Comparison of ENCODE assay signal across 9 mouse cellular contexts in genomic region chr5:98855741-98856140, GRCm38 (mm10). TPM values are rescaled to one million over a fixed set of nuclear protein-coding genes. Genes with fewer than 3 reads are reported as not detected.
DNase-seq lines count a peak whose midpoint lies in the region; ATAC-seq lines count a peak whose summit lies in the region.
"Had no signal": no experiment of that assay in that cellular context is flagged by ENCODE, and none has a peak within 500 bp of the region (broad histone marks: within the 10 kb centered on the region; RNA-seq: fewer than 3 reads in every experiment).

No protein-coding gene starts in this region.

- WGBS in heart, embryonic 16.5 days: 10% methylated on average over 12 of the region's 12 CpGs
- 16% methylated on average over 12 of the region's 12 CpGs for WGBS in hindbrain, embryonic 13.5 days

- no peaks in the 10 kb centered on the region for H3K9me3 ChIP-seq in heart, embryonic 16.5 days (replicated peaks; ENCODE audit: control insufficient read depth, low read length)
- no peaks in the 10 kb centered on the region for H3K9me3 ChIP-seq in hindbrain, embryonic 13.5 days

- peak overlapping the region; percentile 85; the same call in 1 of the 2 replicates for H3K4me2 ChIP-seq in heart, embryonic 16.5 days (ENCODE audit: low read depth, low read length)
- peak overlapping the region; percentile 100 for H3K4me2 ChIP-seq in hindbrain, embryonic 13.5 days

- no peak overlapping the region for H3K9ac ChIP-seq in heart, embryonic 16.5 days (ENCODE audit: low read length)
- no peak overlapping the region for H3K9ac ChIP-seq in hindbrain, embryonic 13.5 days

- peaks cover 7% of the 10 kb centered on the region for H3K4me1 ChIP-seq in heart, embryonic 16.5 days (ENCODE audit: control insufficient read depth, insufficient read depth, low read length)
- H3K4me1 ChIP-seq in brown adipose tissue, adult 24 weeks (ENCODE audit: control insufficient read depth, insufficient read depth, insufficient read length, low read length): no peaks in the 10 kb centered on the region
- peaks cover 19% of the 10 kb centered on the region for H3K4me1 ChIP-seq in hindbrain, embryonic 13.5 days (replicated peaks)

- intact Hi-C loops in heart, postnatal 10 days (cut with DNase I): no loop called here

- no peak for DNase-seq in heart, postnatal 10 days
- DNase-seq in neural tube, embryonic 10.5 days (ENCODE audit: extremely low spot score, low spot score): peak; percentile 21
- DNase-seq in frontal cortex, postnatal 36 days (ENCODE audit: low spot score in 2 of 2): no peak
- no peak for DNase-seq in gastrocnemius, postnatal 10 days
- no peak for DNase-seq in layer of hippocampus, postnatal 25 days (ENCODE audit: extremely low spot score in 1 of 2, low spot score in 1 of 2)
- DNase-seq: cerebellum, adult 8-10 months had no signal

- peaks cover 49% of the 10 kb centered on the region for H3K27me3 ChIP-seq in heart, embryonic 16.5 days (ENCODE audit: control insufficient read depth, insufficient read depth, low read length)
- peaks cover 53% of the 10 kb centered on the region for H3K27me3 ChIP-seq in hindbrain, embryonic 13.5 days

- no peak for ATAC-seq in heart, embryonic 16.5 days (replicated peaks; ENCODE audit: extremely low read depth, insufficient read depth, low FRiP score)
- ATAC-seq in hindbrain, embryonic 13.5 days (ENCODE audit: low FRiP score): no peak

- H3K36me3 ChIP-seq in heart, embryonic 16.5 days (ENCODE audit: control insufficient read depth, insufficient read depth): no peaks in the 10 kb centered on the region
- H3K36me3 ChIP-seq in hindbrain, embryonic 13.5 days: no peaks in the 10 kb centered on the region

- H3K27ac ChIP-seq in heart, embryonic 16.5 days (ENCODE audit: low read length): no peak overlapping the region
- H3K27ac ChIP-seq in brown adipose tissue, adult 24 weeks (replicated peaks; ENCODE audit: low read depth, low read length): no peak overlapping the region
- no peak overlapping the region for H3K27ac ChIP-seq in hindbrain, embryonic 13.5 days

- H3K4me3 ChIP-seq in heart, embryonic 16.5 days (ENCODE audit: low read length): peak overlapping the region; percentile 66
- H3K4me3 ChIP-seq in brown adipose tissue, adult 24 weeks (ENCODE audit: insufficient read depth, low read depth, low read length): 0 out of 2 replicates have a peak overlapping the region, but pooled peaks have one; percentile 43
- peak overlapping the region; percentile 62 for H3K4me3 ChIP-seq in hindbrain, embryonic 13.5 days

RNA-seq across cellular contexts. Expression of gene Bmp3, which starts 1.5 kb away (rescaled TPM):
- polyA plus RNA-seq in heart, embryonic 16.5 days (2015; fragmentation: Nextera tagmentation; extraction: Ambion mirVana): 0.74 and 0.99 TPM in 2 replicates
- total RNA-seq in heart, postnatal 10 days (2021): under 1 TPM; 0.26 to 0.37 TPM
- 1.1 and 1.9 TPM in 2 replicates for polyA plus RNA-seq in brown adipose tissue, adult 24 weeks (2012; ENCODE audit: insufficient read depth, insufficient read length, missing spikeins)
- 1.1 and 1.6 TPM in 2 replicates for polyA plus RNA-seq in hindbrain, embryonic 13.5 days (2015; fragmentation: Nextera tagmentation; extraction: Ambion mirVana)
- 1 to 10 TPM; 3.2 to 5.7 TPM for total RNA-seq in gastrocnemius, postnatal 10 days (2021)
- total RNA-seq in layer of hippocampus, postnatal 25 days (2021): 1 to 10 TPM; 3.6 to 3.7 TPM
